ENCODE assay signal across 8 mouse cellular contexts in genomic region chr11:84066927-84067645, GRCm38 (mm10). TPM values are rescaled to one million over a fixed set of nuclear protein-coding genes. Genes with fewer than 3 reads are reported as not detected.
A peak's percentile ranks its signal among the peaks of the same experiment; 100 is the strongest.
DNase-seq lines count a peak whose midpoint lies in the region; ATAC-seq lines count a peak whose summit lies in the region.

No protein-coding gene starts in this region.

- no peaks in the 10 kb centered on the region for H3K36me3 ChIP-seq in forebrain, embryonic 11.5 days (ENCODE audit: control insufficient read depth, insufficient read depth, low read length)
- H3K36me3 ChIP-seq in hindbrain, embryonic 15.5 days, result no peaks in the 10 kb centered on the region
- H3K36me3 ChIP-seq in midbrain, embryonic 15.5 days (replicated peaks), result no peaks in the 10 kb centered on the region

- peaks cover 12% of the 10 kb centered on the region for H3K27me3 ChIP-seq in forebrain, embryonic 11.5 days (ENCODE audit: control insufficient read depth, insufficient read depth, low read length)
- H3K27me3 ChIP-seq in hindbrain, embryonic 15.5 days, result peaks cover 30% of the 10 kb centered on the region
- H3K27me3 ChIP-seq in midbrain, embryonic 15.5 days (replicated peaks), result peaks cover 27% of the 10 kb centered on the region

- no peak for ATAC-seq in forebrain, embryonic 11.5 days (replicated peaks; ENCODE audit: low FRiP score)
- ATAC-seq in hindbrain, embryonic 15.5 days (ENCODE audit: low FRiP score, low read depth), result no peak
- ATAC-seq in midbrain, embryonic 15.5 days (replicated peaks), result no peak
- no peak for ATAC-seq in granulocyte monocyte progenitor cell, adult 5-6 weeks (replicated peaks; ENCODE audit: poor library complexity, severe bottlenecking)

- peaks cover 10% of the 10 kb centered on the region for H3K4me1 ChIP-seq in forebrain, embryonic 11.5 days (replicated peaks; ENCODE audit: control insufficient read depth, insufficient read depth, low read length)
- H3K4me1 ChIP-seq in hindbrain, embryonic 15.5 days (replicated peaks), result peaks cover 29% of the 10 kb centered on the region
- peaks cover 22% of the 10 kb centered on the region for H3K4me1 ChIP-seq in midbrain, embryonic 15.5 days

- H3K4me2 ChIP-seq in forebrain, embryonic 11.5 days (ENCODE audit: low read depth, low read length, severe bottlenecking), result peak overlapping the region; percentile 84
- H3K4me2 ChIP-seq in hindbrain, embryonic 15.5 days, result peak overlapping the region; percentile 98
- peak overlapping the region; percentile 97 for H3K4me2 ChIP-seq in midbrain, embryonic 15.5 days

- H3K9ac ChIP-seq in forebrain, embryonic 11.5 days (ENCODE audit: low read length), result no peak overlapping the region; the same call in 1 of the 2 replicates
- H3K9ac ChIP-seq in hindbrain, embryonic 15.5 days, result no peak overlapping the region
- no peak overlapping the region for H3K9ac ChIP-seq in midbrain, embryonic 15.5 days

- H3K9me3 ChIP-seq in forebrain, embryonic 11.5 days (ENCODE audit: control insufficient read depth, low read length), result no peaks in the 10 kb centered on the region
- no peaks in the 10 kb centered on the region for H3K9me3 ChIP-seq in hindbrain, embryonic 15.5 days
- H3K9me3 ChIP-seq in midbrain, embryonic 15.5 days, result no peaks in the 10 kb centered on the region

- no peak overlapping the region for H3K27ac ChIP-seq in forebrain, embryonic 11.5 days (ENCODE audit: low read depth, low read length)
- no peak overlapping the region for H3K27ac ChIP-seq in hindbrain, embryonic 15.5 days (replicated peaks)
- no peak overlapping the region for H3K27ac ChIP-seq in midbrain, embryonic 15.5 days

- DNase-seq in thymus, postnatal 0 days (ENCODE audit: low spot score), result peak; percentile 12
- no peak for DNase-seq in thymus, postnatal 36 days
- peak; percentile 80 to 83 for DNase-seq in adrenal gland, postnatal 36 days
- no peak for DNase-seq in forebrain, embryonic 11.5 days (ENCODE audit: low spot score)
- peak; percentile 50 to 54 for DNase-seq in left cerebral cortex, postnatal 10 days (ENCODE audit: extremely low spot score in 1 of 2, low spot score in 2 of 2)

- 7% methylated on average over 18 of the region's 18 CpGs for WGBS in forebrain, embryonic 11.5 days
- 6% methylated on average over 18 of the region's 18 CpGs for WGBS in hindbrain, embryonic 15.5 days
- WGBS in midbrain, embryonic 15.5 days, result 6% methylated on average over 18 of the region's 18 CpGs

- intact Hi-C loops in left cerebral cortex, postnatal 10 days (cut with DNase I), result no loop called here

- H3K4me3 ChIP-seq in forebrain, embryonic 11.5 days (ENCODE audit: low read depth, low read length), result peak overlapping the region; percentile 66
- H3K4me3 ChIP-seq in hindbrain, embryonic 15.5 days, result peak overlapping the region; percentile 67
- H3K4me3 ChIP-seq in midbrain, embryonic 15.5 days, result peak overlapping the region; percentile 63

RNA-seq across cellular contexts. Expression of gene Dusp14, which starts 2.0 kb away (rescaled TPM):
- polyA plus RNA-seq in thymus, postnatal 0 days (2015; fragmentation: Nextera tagmentation; extraction: Ambion mirVana), result 12.8 and 13.6 TPM in 2 replicates
- 10 to 100 TPM in 1 of 2 experiments, 1 to 10 TPM in 1; 6.0 to 14.0 TPM for total RNA-seq in adrenal gland, postnatal 36 days (2021)
- polyA plus RNA-seq in forebrain, embryonic 11.5 days (2014; fragmentation: Nextera tagmentation; extraction: Ambion mirVana), result 12.8 and 17.8 TPM in 2 replicates
- 10.1 and 12.0 TPM in 2 replicates for polyA plus RNA-seq in hindbrain, embryonic 15.5 days (2015; fragmentation: Nextera tagmentation; extraction: Ambion mirVana)
- total RNA-seq in left cerebral cortex, postnatal 10 days (2021), result 10 to 100 TPM; 28.2 to 29.4 TPM
- polyA plus RNA-seq in midbrain, embryonic 15.5 days (2015; fragmentation: Nextera tagmentation; extraction: Ambion mirVana), result 11.0 TPM in 2 replicates
- not detected in 2 replicates for total RNA-seq in granulocyte monocyte progenitor cell, adult 5-6 weeks (2014; fragmentation: Nextera tagmentation)
- 0.31 TPM in 1 of 2 replicates, not detected in the other for total RNA-seq in granulocyte monocyte progenitor cell, adult 5-6 weeks (2017)

Comparison
In these comparisons a context has a peak if more than half of its experiments do, and no peak if none do; other contexts are left out.
1. DNase-seq: peak in thymus, postnatal 0 days (single experiment), adrenal gland, postnatal 36 days (2 of 2) and left cerebral cortex, postnatal 10 days (2 of 2); none in thymus, postnatal 36 days (0 of 2) and forebrain, embryonic 11.5 days (single experiment).
2. Peak in every context shown above with its lines, with median percentiles within 50 percentile points of each other: H3K4me2 ChIP-seq and H3K4me3 ChIP-seq.